Mouse (Mus musculus) central nervous system, embryonic 11.5 days (tissue): ENCODE results near the gene Ankrd54. TPM values are rescaled to one million over a fixed set of nuclear protein-coding genes. Genes with fewer than 3 reads are reported as not detected.

Experiments
- polyA plus RNA-seq: library from polyadenylated mRNA; depleted of rRNA; stranded (reverse); fragments of >200 nt; gene quantifications from 2 replicates; pipeline ENCODE4 v1.2.3, GENCODE M21; 2012; rRNA removed

The Ankrd54 gene
- polyA plus RNA-seq = 39.7 and 53.6 TPM in 2 replicates

GRCm38 (mm10) chr15:79062376-79063159, at the start of gene Ankrd54:
Gene Ankrd54, minus strand, starts transcription at chr15:79062893.

GRCm38 (mm10) chr15:79108421-79109320, 46.0 kb upstream of the Ankrd54 start, which contains the start of gene Micall1:
Gene Micall1, plus strand, starts transcription at chr15:79108898.

GRCm38 (mm10) chr15:79074913-79075532, 12.3 kb upstream of the Ankrd54 start, which contains the start of gene Eif3l:
Gene Eif3l, plus strand, starts transcription at chr15:79075179.

GRCm38 (mm10) chr15:79041585-79041984, 21.1 kb downstream of the Ankrd54 start, which contains the start of gene Galr3:
Gene Galr3, plus strand, starts transcription at chr15:79041885.

GRCm38 (mm10) chr15:79028237-79028738, 34.4 kb downstream of the Ankrd54 start, which contains the start of gene H1f0:
Gene H1f0, plus strand, starts transcription at chr15:79028450.

Other genes starting within 250 kb of the Ankrd54 start
- gene Cdc42ep1, start 220.3 kb downstream of the Ankrd54 start, polyA plus RNA-seq = 8.0 and 14.8 TPM in 2 replicates
- gene Lgals2, start 207.4 kb downstream of the Ankrd54 start, polyA plus RNA-seq = 0.93 and 1.00 TPM in 2 replicates
- 47.5 and 50.7 TPM in 2 replicates for gene Gga1, start 185.7 kb downstream of the Ankrd54 start, polyA plus RNA-seq
- 0.06 TPM in 2 replicates for gene Gm49510, start 163.2 kb downstream of the Ankrd54 start, polyA plus RNA-seq
- gene Sh3bp1, start 163.1 kb downstream of the Ankrd54 start, polyA plus RNA-seq = 17.2 and 36.7 TPM in 2 replicates
- 36.2 and 38.7 TPM in 2 replicates for gene Pdxp, start 149.0 kb downstream of the Ankrd54 start, polyA plus RNA-seq
- gene Lgals1, start 136.2 kb downstream of the Ankrd54 start, polyA plus RNA-seq = 294 and 553 TPM in 2 replicates
- gene Nol12, start 128.0 kb downstream of the Ankrd54 start, polyA plus RNA-seq = 36.5 and 40.1 TPM in 2 replicates
- gene Triobp, start 115.2 kb downstream of the Ankrd54 start, polyA plus RNA-seq = 51.7 and 58.0 TPM in 2 replicates
- 366 and 397 TPM in 2 replicates for gene H1f0, start 34.4 kb downstream of the Ankrd54 start, polyA plus RNA-seq
- 0.18 and 0.24 TPM in 2 replicates for gene Galr3, start 21.0 kb downstream of the Ankrd54 start, polyA plus RNA-seq
- 143 and 242 TPM in 2 replicates for gene Eif3l, start 12.3 kb upstream of the Ankrd54 start, polyA plus RNA-seq
- gene Micall1, start 46.0 kb upstream of the Ankrd54 start, polyA plus RNA-seq = 18.6 and 19.1 TPM in 2 replicates
- gene Polr2f, start 78.1 kb upstream of the Ankrd54 start, polyA plus RNA-seq = 211 and 410 TPM in 2 replicates
- gene 1700088E04Rik, start 78.4 kb upstream of the Ankrd54 start, polyA plus RNA-seq = 7.1 and 8.2 TPM in 2 replicates
- 4.5 and 20.6 TPM in 2 replicates for gene Sox10, start 102.3 kb upstream of the Ankrd54 start, polyA plus RNA-seq
- gene Pick1, start 166.3 kb upstream of the Ankrd54 start, polyA plus RNA-seq = 73.7 and 74.5 TPM in 2 replicates
- 0.86 and 1.3 TPM in 2 replicates for gene Gm49486, start 166.5 kb upstream of the Ankrd54 start, polyA plus RNA-seq
- gene Slc16a8, start 191.9 kb upstream of the Ankrd54 start, polyA plus RNA-seq = 0.02 and 0.04 TPM in 2 replicates
- gene Baiap2l2, start 222.6 kb upstream of the Ankrd54 start, polyA plus RNA-seq = 1.3 and 2.3 TPM in 2 replicates